Mouse (Mus musculus) CD4-positive helper T cell, adult 2 months (primary cell): ENCODE results near the gene Tm9sf3.

Source experiments
- DNase-seq: peaks from one replicate; pipeline ENCODE4 v3.0.0-alpha.2; 2012; ENCODE audit warnings: low read depth, missing footprints, low spot score

The Tm9sf3 gene

DNA sequence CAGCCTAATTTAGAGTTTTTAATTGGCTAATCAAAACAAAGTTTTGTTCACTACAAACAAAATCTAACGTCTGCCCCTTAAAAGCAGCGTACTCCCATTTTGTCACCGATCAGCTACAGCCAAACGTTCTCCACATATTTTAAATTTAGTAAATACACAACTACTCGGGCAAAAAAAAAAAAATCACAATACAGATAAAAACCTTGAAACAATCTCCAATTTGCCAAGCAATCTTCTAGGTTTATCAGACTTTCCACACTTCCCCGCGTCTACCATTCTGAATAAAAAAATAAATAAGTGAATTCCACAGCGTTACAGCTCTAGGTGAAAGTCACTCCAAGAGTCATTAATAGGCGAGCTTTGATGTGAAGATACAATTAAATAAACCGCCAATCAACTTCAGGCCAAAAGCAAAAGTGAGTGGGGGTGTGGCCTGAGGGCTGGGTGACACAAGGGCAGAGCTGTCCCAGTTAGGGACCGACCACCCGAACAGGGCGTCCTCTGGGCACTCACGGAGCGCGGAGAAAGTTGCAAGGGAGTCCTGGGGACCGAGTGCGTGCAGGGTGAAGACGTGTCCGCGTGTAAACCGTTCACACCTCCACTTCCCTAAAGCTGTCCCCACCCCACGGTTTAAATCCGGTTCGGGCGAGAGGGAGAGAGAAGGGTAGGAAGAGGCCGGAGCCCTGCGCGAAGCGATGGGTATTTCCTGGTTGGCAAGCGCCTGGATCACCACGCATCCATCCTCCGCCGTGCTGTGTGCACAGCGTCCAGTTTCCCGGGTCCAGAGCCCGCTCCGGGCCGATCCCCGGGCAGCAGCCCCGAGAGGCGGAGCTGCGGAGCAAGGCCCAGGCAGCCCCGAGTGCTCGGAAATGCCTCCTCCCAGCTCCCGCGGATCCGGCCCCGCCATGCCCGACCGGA lies 826 bp downstream of the Tm9sf3 start:
- peak; percentile 80 for DNase-seq

DNA sequence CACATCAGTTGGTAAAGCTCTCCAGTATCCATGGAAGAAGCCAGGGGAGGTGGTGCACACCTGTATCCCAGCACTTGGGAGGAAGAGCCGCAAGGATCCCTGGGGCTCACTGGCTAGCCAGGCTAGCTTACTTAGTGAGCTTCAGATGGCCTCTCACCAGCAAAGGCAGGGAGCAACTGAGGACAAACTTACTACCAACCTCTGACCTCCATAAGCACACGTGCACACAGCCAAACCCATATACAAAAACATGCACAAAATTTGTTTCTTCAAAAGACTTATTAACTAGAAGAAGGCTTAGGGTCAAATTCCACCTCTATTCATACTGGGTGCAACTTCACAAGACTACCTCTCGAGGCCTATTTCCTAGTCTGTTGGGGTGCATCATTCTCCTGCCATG lies 3.1 kb downstream of the Tm9sf3 start:
- DNase-seq: no peak

DNA sequence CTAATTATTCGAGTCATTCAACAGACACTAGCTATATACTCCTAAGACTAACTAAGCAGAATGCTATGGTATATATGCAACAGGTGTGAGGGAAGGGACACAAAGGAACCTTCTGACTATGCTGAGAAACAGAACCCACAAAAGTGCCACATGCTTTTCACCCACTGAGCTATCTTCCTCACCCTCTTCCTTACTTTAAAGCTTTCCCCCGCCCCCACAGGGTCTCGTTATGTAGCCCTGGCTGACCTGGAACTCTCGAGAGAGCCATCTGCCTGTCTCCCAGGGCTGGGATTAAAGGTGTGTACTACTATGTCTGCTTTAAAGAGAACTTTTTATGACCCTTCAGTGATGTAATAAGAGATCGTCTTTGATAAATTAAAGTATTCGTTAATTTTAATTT lies 4.5 kb downstream of the Tm9sf3 start:
- no peak for DNase-seq

DNA sequence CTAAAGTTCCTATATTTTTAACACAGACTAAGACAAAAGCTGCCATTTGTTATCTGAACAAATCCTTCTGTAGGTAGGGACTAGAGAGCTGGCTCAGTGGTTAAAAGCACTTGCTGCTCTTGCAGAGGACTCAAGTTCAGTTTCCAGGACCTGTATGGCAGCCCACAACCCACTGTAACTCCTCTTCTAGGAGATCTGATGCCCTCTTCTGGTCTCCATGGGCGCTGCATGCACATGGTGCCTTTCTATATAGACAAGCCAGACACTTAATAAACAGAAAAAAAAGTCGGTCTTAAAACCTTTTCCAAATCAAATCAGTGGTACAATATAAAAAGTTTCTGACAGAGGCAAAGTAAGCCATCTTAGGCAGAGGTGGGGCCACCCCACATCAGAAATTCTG lies 5.1 kb downstream of the Tm9sf3 start:
- peak; percentile 75 for DNase-seq

DNA sequence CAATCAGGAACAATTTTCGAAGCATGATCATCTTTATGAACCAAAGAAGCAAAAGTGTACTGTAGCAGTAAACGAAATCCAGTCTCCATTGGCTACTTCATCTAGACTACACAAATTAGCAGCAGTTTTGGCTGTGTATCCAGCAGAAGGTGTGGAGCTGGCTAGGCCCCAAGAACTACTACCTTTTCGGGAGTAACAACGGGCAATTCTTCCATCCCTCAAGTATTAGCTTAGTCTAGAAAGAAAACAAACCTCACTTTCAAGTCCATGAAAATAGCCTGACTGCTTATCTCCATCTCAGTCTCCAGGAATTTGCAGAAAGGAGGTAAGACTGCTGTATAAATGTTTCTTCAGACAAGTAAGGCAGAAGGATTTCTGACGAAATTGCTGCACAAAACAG lies 9.2 kb downstream of the Tm9sf3 start:
- DNase-seq: no peak

DNA sequence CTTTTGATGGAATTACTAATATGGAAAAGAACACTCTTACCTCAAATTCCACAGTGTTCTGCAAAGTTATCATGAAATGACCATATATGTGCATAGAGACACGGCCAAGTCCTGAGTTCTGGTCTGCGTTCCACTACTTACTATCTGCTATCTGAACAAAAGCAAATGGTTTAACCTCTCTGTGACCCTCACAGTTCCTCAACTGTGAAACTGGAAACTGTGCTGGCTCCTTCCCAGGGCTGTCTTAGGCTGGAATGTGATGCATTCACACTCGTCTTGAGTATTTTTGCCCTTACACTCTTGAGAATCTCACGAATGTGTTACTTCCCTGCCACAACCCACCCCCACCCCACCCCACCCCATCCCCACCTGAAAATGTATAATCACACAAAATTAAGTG lies 14.8 kb downstream of the Tm9sf3 start:
- DNase-seq: no peak

DNA sequence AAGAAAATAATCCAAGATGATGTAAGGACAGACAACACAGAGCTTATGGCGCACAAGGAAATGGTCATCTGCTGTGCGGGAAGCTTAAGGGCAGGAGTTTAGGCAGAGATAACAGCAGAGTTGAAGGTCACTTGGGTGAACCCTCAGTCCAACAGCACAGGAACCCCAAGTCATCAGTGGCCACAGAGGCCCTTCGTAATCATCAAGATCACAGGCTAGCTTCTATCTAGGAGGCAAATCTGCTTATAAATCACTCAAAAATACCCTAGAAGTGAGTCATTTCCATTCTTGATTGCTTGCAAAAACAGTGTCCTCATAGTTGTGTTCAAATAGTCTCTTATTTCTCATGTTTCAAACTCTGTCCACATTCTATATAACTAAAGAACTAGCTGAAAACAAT lies 15.5 kb downstream of the Tm9sf3 start:
- no peak for DNase-seq

DNA sequence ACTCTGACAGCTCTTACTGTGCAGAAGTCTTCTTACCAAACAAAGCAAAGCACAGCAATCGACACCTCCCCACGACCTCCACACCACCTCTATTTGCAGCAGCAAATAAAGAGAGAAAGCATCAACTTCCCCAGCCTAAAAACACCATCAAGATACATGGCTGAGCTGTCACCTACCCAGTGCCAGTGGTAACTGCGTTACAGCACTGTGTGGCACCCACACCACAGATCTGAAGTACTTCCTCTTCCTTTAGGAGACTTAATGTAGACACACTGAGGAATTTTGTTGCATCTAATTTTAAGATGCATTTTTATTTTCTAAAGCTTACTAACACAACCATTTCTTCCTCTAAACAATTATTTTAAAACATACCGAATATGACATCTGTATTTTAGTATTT lies 17.5 kb downstream of the Tm9sf3 start:
- no peak for DNase-seq

DNA sequence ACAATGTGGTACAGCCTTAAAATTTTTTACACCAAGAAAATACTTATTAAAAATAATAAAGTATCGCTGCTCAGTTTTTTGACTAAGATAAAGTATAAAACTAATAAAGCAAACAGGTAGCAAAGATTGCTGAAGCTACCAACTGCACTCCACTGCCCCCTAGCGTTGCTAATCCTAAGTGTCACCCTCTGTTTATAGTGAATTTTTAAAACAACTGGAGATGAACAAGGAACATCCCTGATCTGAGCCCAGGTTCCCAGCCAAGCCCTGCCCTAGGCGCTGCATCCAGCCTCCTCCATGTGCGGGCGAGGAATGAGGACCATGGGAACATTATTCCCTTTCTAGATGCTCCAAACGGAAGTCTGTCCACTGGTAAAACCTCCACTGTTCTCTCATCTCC lies 19.2 kb downstream of the Tm9sf3 start:
- peak; percentile 31 for DNase-seq

DNA sequence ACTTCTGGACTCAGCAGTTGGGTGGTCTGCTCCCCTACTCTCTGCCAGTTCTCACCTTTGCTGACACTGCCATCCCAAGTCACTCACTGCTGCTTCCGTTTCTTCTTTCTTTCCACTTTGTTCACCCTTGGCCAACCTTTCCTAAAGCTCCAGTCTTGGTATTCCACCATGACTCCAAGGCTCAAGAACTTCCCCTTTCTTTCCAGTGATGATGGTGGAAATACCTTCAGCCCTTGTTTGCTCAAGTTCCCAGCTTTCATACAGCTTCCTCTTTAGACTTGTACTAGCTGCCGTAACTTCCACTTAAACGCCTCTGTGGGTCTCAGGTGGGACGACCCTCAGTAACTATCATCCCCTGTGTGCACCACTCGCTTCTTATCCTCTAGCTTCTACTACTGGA lies 21.8 kb downstream of the Tm9sf3 start:
- no peak for DNase-seq

DNA sequence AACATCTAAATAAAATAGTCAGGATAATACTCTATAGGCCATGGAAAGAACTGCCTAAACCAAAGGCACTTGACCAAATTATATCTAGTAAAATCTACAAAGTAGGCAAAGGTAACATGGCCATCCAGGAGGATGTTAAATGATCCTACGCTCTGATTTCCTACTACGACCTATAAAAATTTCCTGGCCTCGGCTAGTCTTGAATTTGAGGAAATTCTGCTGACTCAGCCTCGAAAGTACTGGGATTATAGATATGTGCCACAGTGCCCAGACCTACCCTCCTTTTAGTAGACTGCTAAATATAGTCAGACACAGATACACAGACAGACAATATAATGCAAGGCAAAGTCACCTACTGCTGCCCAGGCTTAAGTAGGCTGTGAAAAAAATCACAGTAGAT lies 30.1 kb downstream of the Tm9sf3 start:
- no peak for DNase-seq

DNA sequence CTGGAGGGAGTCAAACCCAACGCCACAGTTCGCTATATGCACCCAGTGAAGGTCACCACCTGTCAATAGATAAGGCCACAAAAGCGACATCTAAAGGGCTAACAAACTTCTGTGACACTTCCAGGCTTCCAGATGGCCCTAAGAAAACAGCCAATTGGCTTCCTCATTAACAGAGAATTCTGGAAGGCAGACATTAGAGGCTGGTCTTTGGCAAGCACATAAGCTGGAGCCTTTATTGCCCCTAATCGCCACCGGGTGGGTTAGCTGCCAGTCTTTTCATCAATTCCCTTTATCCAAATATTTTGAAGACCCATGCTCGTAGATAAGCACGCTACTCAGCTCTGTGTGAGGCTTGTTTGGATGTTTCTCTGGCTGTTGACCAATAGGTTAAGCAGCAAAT lies 55.5 kb downstream of the Tm9sf3 start:
- no peak for DNase-seq

DNA sequence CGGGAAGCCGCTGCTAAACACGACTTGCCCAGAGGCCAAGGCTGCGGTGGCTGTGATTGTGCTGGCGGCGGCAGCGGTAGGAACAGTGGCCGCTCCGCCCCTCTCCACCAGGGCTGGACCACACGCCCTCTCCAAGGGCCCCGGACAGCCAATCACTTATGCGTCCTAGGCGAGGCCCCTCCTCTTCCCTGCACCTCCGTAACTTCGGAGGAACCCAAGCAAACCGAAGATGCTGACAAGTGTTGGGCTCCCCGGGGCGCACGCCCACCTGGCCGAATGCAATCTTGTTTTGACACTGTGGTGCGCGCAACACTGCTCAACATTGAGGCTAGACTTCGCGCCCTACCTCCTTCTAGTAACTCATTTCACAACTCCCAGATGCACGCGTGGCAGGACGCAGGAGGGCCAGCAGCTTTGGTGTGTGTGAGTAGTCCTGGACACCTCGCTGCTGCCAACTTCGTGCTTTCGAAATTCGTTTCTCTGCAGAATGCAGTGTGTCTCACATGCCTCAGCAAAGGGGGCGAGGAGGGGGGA lies 56.9 kb downstream of the Tm9sf3 start, which contains the start of gene Tll2:
Gene Tll2 (minus strand): TSS at position 25 of the 534 bp plus-strand sequence.
- peak; percentile 50 for DNase-seq

DNA sequence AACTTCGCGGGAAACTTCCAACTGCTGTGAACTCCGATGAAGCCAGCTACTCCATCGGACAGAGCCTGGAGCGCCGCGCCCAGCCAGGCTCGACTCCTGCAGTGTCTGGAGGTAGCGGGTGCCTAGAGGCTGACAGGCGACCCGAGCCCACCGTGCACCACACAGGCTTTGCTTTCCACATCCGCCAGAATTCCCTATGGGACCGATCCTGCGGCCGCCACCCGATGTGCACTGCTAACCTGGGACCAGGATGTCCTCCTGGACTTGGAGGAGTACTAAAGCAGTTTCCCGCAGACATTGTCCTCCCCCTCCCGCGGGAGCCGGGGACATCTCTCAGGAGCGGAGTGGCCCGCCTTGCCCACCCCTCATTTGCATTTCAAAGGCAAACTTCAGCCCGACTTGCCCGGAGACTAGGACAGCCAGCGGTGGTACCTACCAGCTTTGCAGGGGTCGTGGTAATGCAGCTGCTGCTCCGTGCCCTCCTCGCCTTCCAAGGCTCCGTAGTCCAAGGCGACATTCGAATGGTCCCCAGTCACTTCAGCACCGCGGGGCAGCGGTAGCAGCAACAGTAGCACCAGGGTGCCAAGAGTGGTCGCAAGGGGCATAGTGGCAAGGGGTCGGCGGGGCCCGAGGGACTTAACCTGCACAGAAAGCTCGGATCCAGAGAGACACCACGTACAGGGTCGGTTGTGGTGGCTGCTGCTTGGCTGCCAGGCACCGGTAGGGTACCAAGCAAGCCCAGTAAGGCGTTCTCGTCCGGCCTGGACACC lies 57.6 kb downstream of the Tm9sf3 start:
- peak; percentile 3 for DNase-seq

DNA sequence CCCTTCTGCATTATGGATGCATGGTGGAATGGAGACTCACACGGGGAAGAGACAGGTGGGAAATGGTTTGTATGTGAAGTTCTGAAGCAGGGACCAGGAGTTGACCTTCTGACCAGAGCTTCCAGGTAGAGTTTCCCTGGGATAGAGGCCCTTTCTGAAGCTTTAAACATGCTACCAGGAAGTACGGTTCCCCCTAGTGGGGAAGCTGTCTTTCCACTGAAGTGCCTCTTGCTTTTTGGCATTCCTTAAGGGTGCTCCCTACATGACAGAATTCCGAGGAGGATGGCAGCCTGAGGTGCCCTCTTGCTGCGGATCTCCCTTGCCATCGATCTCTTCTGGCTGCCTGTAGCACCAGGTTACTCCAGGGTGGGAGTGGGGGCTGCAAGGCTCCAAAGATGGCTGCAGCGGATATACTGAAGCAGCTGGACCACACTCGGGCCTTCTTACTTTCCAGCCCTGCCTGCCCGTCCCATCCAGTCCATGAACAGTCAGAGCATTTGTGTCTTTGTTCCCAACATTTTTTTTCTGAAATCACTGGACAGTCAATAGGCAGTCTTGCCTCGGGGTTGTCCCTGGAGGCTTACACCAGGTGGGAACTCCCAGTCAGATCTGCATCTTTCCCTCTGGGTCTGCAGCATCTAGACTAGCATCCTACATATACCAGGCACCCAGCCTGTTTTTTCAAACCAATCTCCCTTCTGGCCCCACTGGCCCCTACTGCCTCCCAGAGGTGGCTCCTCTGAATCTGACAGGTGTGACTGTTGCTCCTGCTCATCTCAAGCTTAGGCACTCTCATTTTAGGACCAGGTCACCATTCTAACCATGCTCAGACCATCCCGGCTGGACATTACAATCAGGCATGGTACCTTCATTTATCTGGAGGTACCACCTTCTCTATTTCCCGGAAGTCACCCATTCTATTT lies 59.4 kb downstream of the Tm9sf3 start:
- DNase-seq: no peak

DNA sequence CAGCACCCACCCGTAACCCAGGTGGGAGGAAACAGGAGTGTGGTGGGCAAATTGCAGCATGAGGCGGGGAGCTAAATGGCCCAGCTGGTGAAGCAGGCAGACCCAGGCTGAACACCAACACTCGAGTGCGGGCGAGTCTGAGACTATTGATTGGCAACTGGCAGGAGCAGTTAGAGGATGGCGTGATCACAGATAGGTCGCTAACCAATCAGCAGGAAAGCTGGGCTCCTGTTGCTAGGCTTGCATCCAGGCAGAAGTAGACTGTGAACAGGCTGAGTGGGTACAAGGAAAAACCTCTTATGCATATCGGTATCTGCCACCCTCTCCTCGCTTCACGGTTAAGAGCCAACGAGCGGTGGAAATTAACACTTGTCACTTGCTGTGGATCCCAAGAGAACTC lies 66.2 kb downstream of the Tm9sf3 start:
- no peak for DNase-seq

DNA sequence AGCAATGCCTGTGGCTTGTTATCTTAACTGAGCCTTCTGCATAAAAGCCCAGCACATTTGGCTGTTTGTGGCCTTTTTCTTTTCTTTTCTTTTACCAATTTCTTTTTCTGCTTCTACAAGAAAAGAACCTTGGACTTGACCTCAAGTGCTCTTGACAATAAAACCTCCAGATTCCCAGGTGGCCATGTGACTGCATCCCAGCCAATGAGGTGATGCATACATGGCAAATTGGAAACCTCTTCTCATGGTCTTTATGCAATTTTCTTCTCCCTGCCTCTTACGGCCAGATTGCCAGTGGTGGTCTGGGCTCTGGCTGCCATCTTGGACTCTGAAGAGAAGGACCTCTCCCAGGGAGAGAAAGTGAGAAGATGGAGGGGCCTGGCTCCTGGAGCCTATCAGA lies 70.4 kb downstream of the Tm9sf3 start:
- no peak for DNase-seq

DNA sequence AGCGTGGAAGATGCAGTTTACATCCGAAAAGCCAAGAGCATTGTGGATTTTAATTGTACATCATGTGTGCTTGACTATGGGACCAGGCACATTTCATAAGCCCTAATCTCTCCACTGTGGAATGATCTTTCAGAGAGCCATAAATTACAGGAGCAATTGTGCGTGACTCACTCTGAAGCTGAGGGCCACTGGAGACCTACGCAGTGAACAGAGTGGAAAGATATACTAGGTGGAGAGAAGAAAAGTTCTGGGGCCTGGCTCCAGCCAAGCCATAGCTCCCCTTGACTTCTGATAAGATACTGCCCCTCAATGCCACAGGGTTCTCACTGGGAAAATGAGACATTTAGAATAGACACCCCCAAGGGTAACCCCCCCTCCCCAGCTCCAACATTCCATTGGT lies 70.8 kb downstream of the Tm9sf3 start:
- no peak for DNase-seq

DNA sequence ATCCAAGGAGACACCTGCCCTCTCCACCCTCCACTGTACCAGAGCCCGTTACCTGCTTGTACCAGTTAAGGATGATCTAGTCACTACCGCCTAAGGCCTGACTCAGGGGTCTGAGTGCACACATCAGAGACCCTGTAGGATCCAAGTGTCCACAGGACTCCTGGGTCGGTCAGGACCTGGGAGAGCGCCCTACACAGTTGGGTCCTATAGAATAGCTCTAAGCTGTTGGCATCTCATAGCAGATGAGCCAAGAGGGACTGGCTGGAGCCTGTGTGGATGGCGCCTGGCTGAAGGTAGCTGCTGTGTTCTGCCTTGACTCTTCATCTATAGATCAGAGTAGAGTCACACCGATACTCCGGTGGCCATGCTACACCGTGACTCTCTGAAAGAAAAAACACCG lies 72.1 kb downstream of the Tm9sf3 start:
- no peak for DNase-seq

DNA sequence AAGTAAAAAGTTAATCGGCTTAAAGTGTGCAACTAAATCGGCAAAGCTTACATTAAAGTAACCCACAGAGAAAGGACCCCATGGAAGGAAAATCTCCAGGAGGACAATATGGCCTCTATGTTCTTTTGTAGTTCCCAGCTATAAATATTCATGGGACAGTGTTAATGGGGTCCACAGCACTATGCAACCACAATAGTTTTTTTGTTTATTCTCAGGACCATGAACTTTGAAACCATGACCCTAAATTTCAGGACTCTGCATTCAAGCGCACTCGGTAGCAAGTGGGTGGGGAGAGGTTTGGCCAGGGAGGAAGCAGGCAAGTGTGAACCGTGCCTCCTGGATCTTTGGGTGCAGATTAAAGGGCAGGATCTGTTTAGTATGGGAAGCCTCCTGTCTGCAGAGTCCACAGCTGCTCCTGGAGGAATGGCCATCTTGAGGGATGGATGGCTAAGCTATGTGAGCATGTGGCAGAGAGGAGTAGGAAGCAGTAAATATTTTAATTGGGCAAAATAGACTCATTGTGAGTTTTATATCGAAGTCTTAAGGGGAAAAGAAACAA lies 72.8 kb downstream of the Tm9sf3 start:
- DNase-seq: no peak

DNA sequence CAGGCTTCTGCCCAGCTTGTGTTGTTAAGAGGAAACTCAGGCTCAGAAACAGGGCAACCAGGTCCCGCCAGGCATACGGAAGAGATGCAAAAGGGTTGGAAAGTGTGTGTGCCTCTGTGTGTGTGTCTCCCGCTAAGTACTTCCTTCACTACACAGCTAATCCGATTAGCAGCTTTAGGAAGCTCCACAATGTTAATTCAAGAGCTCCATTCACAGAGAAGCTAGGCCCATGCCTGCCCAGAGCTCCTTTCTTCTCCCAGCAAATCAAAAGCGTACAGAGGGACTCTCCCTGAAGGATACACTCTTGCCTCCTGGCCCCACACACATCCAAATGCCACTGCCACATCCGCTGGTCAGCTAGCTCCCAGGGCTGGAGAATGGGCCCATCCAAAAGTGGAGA lies 86.5 kb downstream of the Tm9sf3 start:
- DNase-seq: no peak
